Mouse (Mus musculus): ENCODE data around the gene Emx2. TPM values are rescaled to one million over a fixed set of nuclear protein-coding genes. Genes with fewer than 3 reads are reported as not detected.

Emx2 gene
- total RNA-seq (2023; ENCODE audit: inconsistent age), result not detected in 4 replicates

DNA sequence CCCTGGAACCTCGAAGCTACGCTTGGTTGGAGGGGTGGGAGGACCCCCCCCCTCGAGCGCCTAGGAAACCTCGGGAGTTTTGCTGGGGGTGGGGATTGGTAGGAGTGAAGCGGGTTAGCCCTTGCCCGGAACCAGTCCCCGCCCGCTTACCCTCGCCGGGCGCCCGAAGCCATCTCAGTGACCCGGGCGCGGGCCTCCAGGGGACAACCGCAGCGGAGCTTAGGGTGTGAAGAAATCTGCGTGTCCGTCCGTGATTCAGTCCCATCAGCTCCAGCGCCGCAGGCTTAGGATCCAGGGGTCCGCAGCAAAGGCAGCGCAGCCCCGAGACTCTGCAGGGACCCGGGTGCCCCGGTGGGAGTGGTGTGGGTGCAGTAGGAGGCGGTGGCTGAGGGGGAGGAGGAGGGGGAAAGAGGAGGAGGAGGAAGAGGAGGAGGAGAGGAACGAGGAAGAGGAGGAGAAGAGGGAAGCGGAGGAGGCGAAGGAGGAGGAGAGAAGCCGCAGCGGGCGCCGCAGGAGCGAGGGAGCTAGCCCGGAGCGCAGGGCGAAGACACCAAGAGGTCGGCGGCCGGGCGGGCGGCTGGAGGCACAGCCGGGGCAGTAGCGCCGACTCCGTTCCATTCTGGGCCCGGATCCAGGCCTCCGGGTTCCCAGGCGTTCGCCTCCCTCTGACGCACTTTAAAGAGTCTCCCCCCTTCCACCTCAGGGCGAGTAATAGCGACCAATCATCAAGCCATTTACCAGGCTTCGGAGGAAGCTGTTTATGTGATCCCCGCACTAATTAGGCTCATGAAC is at the start of gene Emx2:
Gene Emx2 (plus strand): TSS at position 422 of the 792 bp plus-strand sequence.

Other genes starting within 250 kb of the Emx2 start
- not detected in 4 replicates for gene Kcnk18, start 239.2 kb upstream of the Emx2 start, total RNA-seq (2023; ENCODE audit: inconsistent age)
- 0.13 TPM in 1 of 4 replicates, not detected in the others for gene Slc18a2, start 197.5 kb upstream of the Emx2 start, total RNA-seq (2023; ENCODE audit: inconsistent age)
- 816 to 1,692 TPM (median 1,234 TPM) in 4 replicates for gene Rps12-ps3, start 136.1 kb upstream of the Emx2 start, total RNA-seq (2023; ENCODE audit: inconsistent age)
- gene Pdzd8, start 112.6 kb upstream of the Emx2 start, total RNA-seq (2023; ENCODE audit: inconsistent age), result 39.0 to 45.1 TPM (median 41.2 TPM) in 4 replicates

Measured in B cell, adult (primary cell).